Mouse (Mus musculus) spleen, postnatal 10 days (tissue): ENCODE measurements around the gene Mnat1.

ENCODE experiments used
- DNase-seq, 2 experiments: peaks; one replicate each; pipeline ENCODE4 v3.0.0; 2021 to 2022; ENCODE audit warnings: low spot score in 2 of 2

The Mnat1 gene

GRCm38 (mm10) chr12:73317706-73318686 is 194.5 kb downstream of the Mnat1 start:
- DNase-seq: no peak
